9 mouse cellular contexts compared by ENCODE assay signal in the genomic region with DNA sequence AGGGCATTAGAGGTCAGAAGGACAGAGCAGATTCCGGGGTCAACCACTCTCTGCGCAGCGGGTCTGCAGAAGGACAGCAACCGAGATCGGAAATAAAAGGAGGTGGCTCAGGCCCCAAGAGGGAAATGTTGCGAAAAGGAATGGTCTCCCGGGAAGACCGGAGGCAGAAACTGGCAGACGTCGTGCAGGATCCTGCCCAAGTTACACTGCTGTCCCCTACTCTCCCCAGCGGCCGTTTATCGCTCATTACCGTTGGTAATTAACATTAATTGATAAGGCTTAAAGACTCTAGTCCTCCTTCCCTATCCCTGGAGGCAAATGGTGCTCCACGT. TPM values are rescaled to one million over a fixed set of nuclear protein-coding genes. Genes with fewer than 3 reads are reported as not detected.
DNase-seq lines count a peak whose midpoint lies in the region; ATAC-seq lines count a peak whose summit lies in the region.
"Had no signal": no experiment of that assay in that cellular context is flagged by ENCODE, and none has a peak within 500 bp of the region (broad histone marks: within the 10 kb centered on the region; RNA-seq: fewer than 3 reads in every experiment).

No protein-coding gene starts in this region.

- H3K36me3 ChIP-seq in megakaryocyte, embryonic 14.5 days (replicated peaks; ENCODE audit: low read length), result peaks cover 30% of the 10 kb centered on the region
- peaks cover 30% of the 10 kb centered on the region for H3K36me3 ChIP-seq in hindbrain, embryonic 10.5 days
- peaks cover 6% of the 10 kb centered on the region for H3K36me3 ChIP-seq in macrophage (ENCODE audit: inconsistent target)

- WGBS in hindbrain, embryonic 10.5 days, result under 1% methylated on average over 15 of the region's 15 CpGs
- 0% methylated on average over 15 of the region's 15 CpGs for WGBS in macrophage (ENCODE audit: missing documents)

- peak overlapping the region; percentile 86 for H3K27ac ChIP-seq in hindbrain, embryonic 10.5 days
- peak overlapping the region; percentile 54 for H3K27ac ChIP-seq in macrophage

- H3K79me2 ChIP-seq in macrophage (ENCODE audit: inconsistent target), result peaks cover 25% of the 10 kb centered on the region

- no peaks in the 10 kb centered on the region for H3K27me3 ChIP-seq in megakaryocyte, embryonic 14.5 days (replicated peaks)
- no peaks in the 10 kb centered on the region for H3K27me3 ChIP-seq in hindbrain, embryonic 10.5 days (ENCODE audit: insufficient read depth, poor library complexity, severe bottlenecking)

- no peak for ATAC-seq in megakaryocyte, adult 5-6 weeks (ENCODE audit: poor library complexity, severe bottlenecking)

- H3K4me3 ChIP-seq in megakaryocyte, embryonic 14.5 days (replicated peaks), result peak overlapping the region; percentile 93
- H3K4me3 ChIP-seq in hindbrain, embryonic 10.5 days, result peak overlapping the region; percentile 79
- peak overlapping the region; percentile 74 for H3K4me3 ChIP-seq in macrophage (ENCODE audit: inconsistent target)

- peaks cover 43% of the 10 kb centered on the region for H3K4me1 ChIP-seq in megakaryocyte, embryonic 14.5 days
- peaks cover 23% of the 10 kb centered on the region for H3K4me1 ChIP-seq in hindbrain, embryonic 10.5 days (replicated peaks)

- no peaks in the 10 kb centered on the region for H3K9me3 ChIP-seq in megakaryocyte, embryonic 14.5 days
- H3K9me3 ChIP-seq in hindbrain, embryonic 10.5 days, result no peaks in the 10 kb centered on the region

- DNase-seq in embryo, embryonic 11 days, result peak; percentile 12
- no peak for DNase-seq in embryo, embryonic 10 days (ENCODE audit: low spot score)
- no peak for DNase-seq in hindbrain, embryonic 10.5 days (ENCODE audit: low spot score)
- DNase-seq in urinary bladder, postnatal 10 days (ENCODE audit: low spot score), result no peak
- DNase-seq in gastrocnemius, postnatal 25 days, result no peak

RNA-seq across cellular contexts. Expression of a gene that starts 0.3 kb away (rescaled TPM):
- polyA plus RNA-seq in megakaryocyte, embryonic 14.5 days (2012; ENCODE audit: insufficient read depth, low replicate concordance), result 305 and 325 TPM in 2 replicates
- total RNA-seq in megakaryocyte, adult 5-6 weeks (2015), result 192 and 203 TPM in 2 replicates
- 24.3 and 35.9 TPM in 2 replicates for total RNA-seq in megakaryocyte, adult 5-6 weeks (2017)
- 582 and 586 TPM in 2 replicates for polyA plus RNA-seq in hindbrain, embryonic 10.5 days (2016; fragmentation: Nextera tagmentation; extraction: Ambion mirVana)
- total RNA-seq in macrophage (2018; cell fraction: chromatin; rRNA removed), result 10 to 100 TPM in 2 of 26 experiments, 1 to 10 TPM in 22, under 1 TPM in 2; 0.76 to 16.5 (median 3.3) TPM
- total RNA-seq in macrophage (2018; cell fraction: cytosol; rRNA removed), result 100 to 1,000 TPM in 10 of 26 experiments, 10 to 100 TPM in 16; 76.6 to 129 (median 95.2) TPM
- total RNA-seq in macrophage (2018; cell fraction: nucleus; rRNA removed), result 10 to 100 TPM in 19 of 26 experiments, 1 to 10 TPM in 7; 4.3 to 29.3 (median 14.0) TPM
- polyA plus RNA-seq in macrophage (2018), result 39.0 to 216 TPM (median 98.4 TPM) in 3 replicates
- total RNA-seq in gastrocnemius, postnatal 25 days (2021), result 1,000 to 10,000 TPM; 1,455 to 1,686 TPM

RNA-seq across cellular contexts. Expression of a gene that starts 10.0 kb away (rescaled TPM):
- 12.1 and 13.8 TPM in 2 replicates for polyA plus RNA-seq in megakaryocyte, embryonic 14.5 days (2012; ENCODE audit: insufficient read depth, low replicate concordance)
- 22.5 and 22.8 TPM in 2 replicates for total RNA-seq in megakaryocyte, adult 5-6 weeks (2015)
- total RNA-seq in megakaryocyte, adult 5-6 weeks (2017), result 20.8 and 21.5 TPM in 2 replicates
- polyA plus RNA-seq in hindbrain, embryonic 10.5 days (2016; fragmentation: Nextera tagmentation; extraction: Ambion mirVana), result 28.6 and 28.7 TPM in 2 replicates
- 10 to 100 TPM; 21.4 to 70.6 (median 33.0) TPM for total RNA-seq in macrophage (2018; cell fraction: chromatin; rRNA removed)
- total RNA-seq in macrophage (2018; cell fraction: cytosol; rRNA removed), result 10 to 100 TPM; 47.6 to 87.1 (median 53.3) TPM
- 10 to 100 TPM; 29.5 to 80.1 (median 51.4) TPM for total RNA-seq in macrophage (2018; cell fraction: nucleus; rRNA removed)
- polyA plus RNA-seq in macrophage (2018), result 33.4 to 44.7 TPM (median 40.1 TPM) in 3 replicates
- 10 to 100 TPM; 15.0 to 15.6 TPM for total RNA-seq in gastrocnemius, postnatal 25 days (2021)

RNA-seq across cellular contexts. Expression of a gene that starts 36.6 kb away (rescaled TPM):
- polyA plus RNA-seq in megakaryocyte, embryonic 14.5 days (2012; ENCODE audit: insufficient read depth, low replicate concordance), result not detected in 2 replicates
- total RNA-seq in megakaryocyte, adult 5-6 weeks (2015), result not detected in 2 replicates
- not detected in 2 replicates for total RNA-seq in megakaryocyte, adult 5-6 weeks (2017)
- polyA plus RNA-seq in hindbrain, embryonic 10.5 days (2016; fragmentation: Nextera tagmentation; extraction: Ambion mirVana), result not detected in 2 replicates
- total RNA-seq in macrophage (2018; cell fraction: chromatin; rRNA removed), result not detected
- not detected for total RNA-seq in macrophage (2018; cell fraction: cytosol; rRNA removed)
- not detected for total RNA-seq in macrophage (2018; cell fraction: nucleus; rRNA removed)
- polyA plus RNA-seq in macrophage (2018), result not detected in 3 replicates
- total RNA-seq in gastrocnemius, postnatal 25 days (2021), result not detected
- total RNA-seq: hematopoietic stem cell, adult 5-6 weeks had no signal

RNA-seq across cellular contexts. Expression of a gene that starts 40.5 kb away (rescaled TPM):
- polyA plus RNA-seq in megakaryocyte, embryonic 14.5 days (2012; ENCODE audit: insufficient read depth, low replicate concordance), result 21.3 and 146 TPM in 2 replicates
- total RNA-seq in megakaryocyte, adult 5-6 weeks (2015), result 80.1 and 93.3 TPM in 2 replicates
- total RNA-seq in megakaryocyte, adult 5-6 weeks (2017), result 47.6 and 59.8 TPM in 2 replicates
- 118 and 126 TPM in 2 replicates for polyA plus RNA-seq in hindbrain, embryonic 10.5 days (2016; fragmentation: Nextera tagmentation; extraction: Ambion mirVana)
- total RNA-seq in macrophage (2018; cell fraction: chromatin; rRNA removed), result 10 to 100 TPM; 27.4 to 71.1 (median 53.8) TPM
- total RNA-seq in macrophage (2018; cell fraction: cytosol; rRNA removed), result 100 to 1,000 TPM in 4 of 26 experiments, 10 to 100 TPM in 22; 76.1 to 112 (median 90.6) TPM
- 10 to 100 TPM; 30.2 to 56.7 (median 44.0) TPM for total RNA-seq in macrophage (2018; cell fraction: nucleus; rRNA removed)
- polyA plus RNA-seq in macrophage (2018), result 81.3 to 105 TPM (median 84.8 TPM) in 3 replicates
- 10 to 100 TPM; 31.1 to 31.8 TPM for total RNA-seq in gastrocnemius, postnatal 25 days (2021)

RNA-seq across cellular contexts. Expression of a gene that starts 50.8 kb away (rescaled TPM):
- polyA plus RNA-seq in megakaryocyte, embryonic 14.5 days (2012; ENCODE audit: insufficient read depth, low replicate concordance), result not detected in 2 replicates
- not detected in 2 replicates for total RNA-seq in megakaryocyte, adult 5-6 weeks (2015)
- total RNA-seq in megakaryocyte, adult 5-6 weeks (2017), result not detected in 2 replicates
- polyA plus RNA-seq in hindbrain, embryonic 10.5 days (2016; fragmentation: Nextera tagmentation; extraction: Ambion mirVana), result not detected in 2 replicates
- total RNA-seq in macrophage (2018; cell fraction: chromatin; rRNA removed), result not detected
- total RNA-seq in macrophage (2018; cell fraction: cytosol; rRNA removed), result not detected
- not detected for total RNA-seq in macrophage (2018; cell fraction: nucleus; rRNA removed)
- polyA plus RNA-seq in macrophage (2018), result not detected in 3 replicates
- total RNA-seq in gastrocnemius, postnatal 25 days (2021), result not detected
- total RNA-seq: hematopoietic stem cell, adult 5-6 weeks had no signal
